Mouse (Mus musculus) mouse trophoblast stem cell (cell line): Measurements from ENCODE around the gene Trpm8.

Experiments used
- in situ Hi-C, 2 experiments: fragments of 300-500 bp; cut with MseI, MboI; formaldehyde crosslinking; loops; 2 replicates in 1 of 2; 3 replicates in 1 of 2; pipeline ENCODE4 v1.15.1; 2025

Gene Trpm8

GRCm38 (mm10) chr1:88246386-88246785, 31.1 kb upstream of the Trpm8 start:
- in situ Hi-C loops = no loop called here

GRCm38 (mm10) chr1:88247660-88248059, 29.8 kb upstream of the Trpm8 start:
- in situ Hi-C loops = no loop called here

- in situ Hi-C loops = no loop called here
Measured at GRCm38 (mm10) chr1:88248658-88249057, 28.8 kb upstream of the Trpm8 start.

- in situ Hi-C loops = no loop called here
Measured at GRCm38 (mm10) chr1:88249596-88249995, 27.9 kb upstream of the Trpm8 start.

GRCm38 (mm10) chr1:88250023-88250422, 27.4 kb upstream of the Trpm8 start:
- in situ Hi-C loops = no loop called here

GRCm38 (mm10) chr1:88253106-88253505, 24.4 kb upstream of the Trpm8 start:
- in situ Hi-C loops = no loop called here

GRCm38 (mm10) chr1:88253540-88253939, 23.9 kb upstream of the Trpm8 start:
- in situ Hi-C loops = no loop called here

GRCm38 (mm10) chr1:88254793-88255465, 22.5 kb upstream of the Trpm8 start:
- in situ Hi-C loops = no loop called here

GRCm38 (mm10) chr1:88255466-88255857, 22.0 kb upstream of the Trpm8 start:
- in situ Hi-C loops = no loop called here

- in situ Hi-C loops = no loop called here
Measured at GRCm38 (mm10) chr1:88255989-88256754, 21.3 kb upstream of the Trpm8 start.

GRCm38 (mm10) chr1:88256886-88257663, 20.4 kb upstream of the Trpm8 start:
- in situ Hi-C loops = no loop called here

GRCm38 (mm10) chr1:88257681-88258080, 19.8 kb upstream of the Trpm8 start:
- in situ Hi-C loops = no loop called here

GRCm38 (mm10) chr1:88258361-88258760, 19.1 kb upstream of the Trpm8 start:
- in situ Hi-C loops = no loop called here

- in situ Hi-C loops = no loop called here
Measured at GRCm38 (mm10) chr1:88258881-88259642, 18.4 kb upstream of the Trpm8 start.

- in situ Hi-C loops = no loop called here
Measured at GRCm38 (mm10) chr1:88259643-88260024, 17.8 kb upstream of the Trpm8 start.

GRCm38 (mm10) chr1:88260114-88260513, 17.3 kb upstream of the Trpm8 start:
- in situ Hi-C loops = no loop called here

GRCm38 (mm10) chr1:88260604-88261377, 16.7 kb upstream of the Trpm8 start:
- in situ Hi-C loops = no loop called here

- in situ Hi-C loops = no loop called here
Measured at GRCm38 (mm10) chr1:88261706-88262105, 15.8 kb upstream of the Trpm8 start.

GRCm38 (mm10) chr1:88262255-88262654, 15.2 kb upstream of the Trpm8 start:
- in situ Hi-C loops = no loop called here

- in situ Hi-C loops = no loop called here
Measured at GRCm38 (mm10) chr1:88262961-88263360, 14.5 kb upstream of the Trpm8 start.

- in situ Hi-C loops = no loop called here
Measured at GRCm38 (mm10) chr1:88263778-88264177, 13.7 kb upstream of the Trpm8 start.
